Mouse (Mus musculus) heart, postnatal 0 days (tissue): ENCODE results near the gene Rfc4. TPM values are rescaled to one million over a fixed set of nuclear protein-coding genes. Genes with fewer than 3 reads are reported as not detected.

Source experiments
- ATAC-seq: fragments of 200-750 bp; cut with Nextera tagmentation; 2 replicates; pipeline ENCODE4 v1.8.0; 2017; ENCODE audit warnings: low read depth, moderate number of reproducible peaks, moderate library complexity; ENCODE audit not compliant: insufficient read depth
- DNase-seq: peaks from one replicate; pipeline ENCODE4 v3.0.0-alpha.2; 2016; ENCODE audit warnings: low spot score
- H3K27ac ChIP-seq: fragments of 300-500 bp; sonication (generic); 2 replicates; pipeline ENCODE4 v1.5.1; 2014; ENCODE audit warnings: low read depth, mild to moderate bottlenecking
- H3K27me3 ChIP-seq: fragments of 300-500 bp; sonication (generic); 2 replicates; pipeline ENCODE4 v1.6.1; 2014; ENCODE audit warnings: low read length, mixed read lengths; ENCODE audit not compliant: control insufficient read depth, insufficient read depth
- H3K36me3 ChIP-seq: fragments of 300-500 bp; sonication (generic); replicated peaks from 2 replicates; pipeline ENCODE4 v1.6.1; 2014; ENCODE audit warnings: low read length, mixed read lengths; ENCODE audit not compliant: control insufficient read depth, insufficient read depth
- H3K4me1 ChIP-seq: fragments of 300-500 bp; sonication (generic); 2 replicates; pipeline ENCODE4 v1.6.1; 2014; ENCODE audit warnings: antibody characterized with exemption; ENCODE audit not compliant: control insufficient read depth, insufficient read depth
- H3K4me2 ChIP-seq: fragments of 300-500 bp; sonication (generic); 2 replicates; pipeline ENCODE4 v1.6.1; 2014; ENCODE audit warnings: low read depth, mild to moderate bottlenecking, low read length, moderate library complexity
- H3K4me3 ChIP-seq: fragments of 300-500 bp; sonication (generic); 2 replicates; pipeline ENCODE4 v1.5.1; 2014; ENCODE audit warnings: low read depth, low read length
- H3K9ac ChIP-seq: fragments of 300-500 bp; sonication (generic); replicated peaks from 2 replicates; pipeline ENCODE4 v1.6.1; 2014; ENCODE audit warnings: low read depth, low read length, mixed read lengths
- H3K9me3 ChIP-seq: fragments of 300-500 bp; sonication (generic); replicated peaks from 2 replicates; pipeline ENCODE4 v1.6.1; 2016; ENCODE audit warnings: low read length; ENCODE audit not compliant: control insufficient read depth
- CTCF ChIP-seq: IDR thresholded peaks from 2 replicates; pipeline ENCODE4 v1.5.1; 2016; ENCODE audit warnings: antibody characterized with exemption, control low read depth, low read depth
- EP300 ChIP-seq: IDR thresholded peaks from 2 replicates; pipeline ENCODE4 v1.6.1; 2016; ENCODE audit warnings: antibody characterized with exemption, low read depth
- WGBS: fragments of 180-500 bp; shearing (Covaris S2); extraction: QIAGEN DNeasy Blood & Tissue Kit; methylation state at CpG from one replicate; pipeline ENCODE4 v1.1.7; 2014; 5-methylcytosine and 5-hydroxymethylcytosine counted together
- polyA plus RNA-seq: library from polyadenylated mRNA; unstranded; fragments of >200 nt; fragmentation: Nextera tagmentation; extraction: Ambion mirVana; gene quantifications from 2 replicates; pipeline ENCODE4 v1.2.1, GENCODE M21; 2015
- total RNA-seq: library from RNA; depleted of rRNA; stranded (reverse); fragments of >200 nt; gene quantifications from 2 replicates; pipeline ENCODE4 v1.2.3, GENCODE M21; 2014; ENCODE audit warnings: low replicate concordance; rRNA removed

Gene Rfc4
- 16.8 and 27.9 TPM in 2 replicates for total RNA-seq
- polyA plus RNA-seq = 38.1 and 40.6 TPM in 2 replicates

GRCm38 (mm10) chr16:23127673-23128375, at the start of gene Rfc4:
Gene Rfc4 (minus strand): TSS chr16:23127737.
- 0 out of 2 replicates have a peak, but pooled peaks have one; percentile 8 for TF ChIP-seq CTCF
- peak; percentile 21; the same call in 1 of the 2 replicates for TF ChIP-seq EP300
- WGBS = under 1% methylated on average over 48 of the region's 51 CpGs
- Histone ChIP-seq H3K27ac (peak within 1 kb of the TSS; percentile 99), H3K9me3 (no peaks in the 10 kb centered on the region), H3K27me3 (no peaks in the 10 kb centered on the region), H3K36me3 (peaks cover 10% of the 10 kb centered on the region), H3K4me1 (peaks cover 9% of the 10 kb centered on the region), H3K9ac (peak within 1 kb of the TSS; percentile 86), H3K4me3 (peak within 1 kb of the TSS; percentile 81), H3K4me2 (peak within 1 kb of the TSS; percentile 77)
- DNase-seq (peak; percentile 85), ATAC-seq (peak; percentile 93)

GRCm38 (mm10) chr16:23175956-23176355, 48.4 kb upstream of the Rfc4 start:
- Histone ChIP-seq H3K9ac (no peak overlapping the region), H3K27ac (peak overlapping the region; percentile 20; the same call in 1 of the 2 replicates), H3K4me2 (no peak overlapping the region), H3K9me3 (peaks cover 5% of the 10 kb centered on the region; the same call in 1 of the 2 replicates), H3K27me3 (no peaks in the 10 kb centered on the region), H3K36me3 (no peaks in the 10 kb centered on the region), H3K4me1 (peaks cover 5% of the 10 kb centered on the region; the same call in 1 of the 2 replicates), H3K4me3 (no peak overlapping the region)
- ATAC-seq (no peak), DNase-seq (peak; percentile 10)
- TF ChIP-seq CTCF (no peak), EP300 (no peak)
- WGBS = 32% methylated on average over 3 of the region's 3 CpGs

- H3K36me3 ChIP-seq = no peaks in the 10 kb centered on the region
- H3K4me2 ChIP-seq = no peak overlapping the region
- peaks cover 5% of the 10 kb centered on the region; the same call in 1 of the 2 replicates for H3K9me3 ChIP-seq
- no peak overlapping the region for H3K4me3 ChIP-seq
- H3K27me3 ChIP-seq = no peaks in the 10 kb centered on the region
- no peak overlapping the region for H3K9ac ChIP-seq
- WGBS = 69% methylated on average over 5 of the region's 5 CpGs
- H3K4me1 ChIP-seq = peaks cover 5% of the 10 kb centered on the region; the same call in 1 of the 2 replicates
- H3K27ac ChIP-seq = no peak overlapping the region
- TF ChIP-seq CTCF (no peak), EP300 (no peak)
- ATAC-seq (no peak), DNase-seq (no peak)
Observed at GRCm38 (mm10) chr16:23174855-23175254, 47.3 kb upstream of the Rfc4 start.

GRCm38 (mm10) chr16:23173904-23174303, 46.4 kb upstream of the Rfc4 start:
- ATAC-seq (no peak), DNase-seq (no peak)
- Histone ChIP-seq H3K4me3 (no peak overlapping the region), H3K9me3 (peaks cover 5% of the 10 kb centered on the region; the same call in 1 of the 2 replicates), H3K36me3 (no peaks in the 10 kb centered on the region), H3K4me2 (no peak overlapping the region), H3K9ac (no peak overlapping the region), H3K4me1 (peaks cover 5% of the 10 kb centered on the region; the same call in 1 of the 2 replicates), H3K27ac (no peak overlapping the region), H3K27me3 (no peaks in the 10 kb centered on the region)
- WGBS = 83% methylated on average over 5 of the region's 5 CpGs
- no peak for TF ChIP-seq CTCF
- no peak for TF ChIP-seq EP300

DNA sequence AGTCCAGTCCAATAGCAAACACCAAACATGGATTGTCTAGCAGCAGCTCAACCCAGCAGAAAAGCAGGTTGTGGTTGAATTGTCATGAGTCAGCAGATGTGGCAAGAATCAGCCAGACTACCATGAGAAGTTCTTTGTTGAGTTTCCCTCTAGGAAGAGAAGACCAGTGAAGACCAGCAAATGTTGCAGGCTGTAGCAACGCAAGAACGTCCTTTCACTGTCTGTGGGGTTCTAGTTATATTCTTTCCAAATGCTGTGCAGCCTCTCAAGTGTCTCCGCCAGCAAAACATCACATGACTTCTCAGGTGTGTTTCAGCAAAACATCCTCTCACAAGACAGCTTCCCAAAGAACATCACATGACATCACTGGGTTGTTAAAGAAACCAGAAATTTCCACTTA, 43.3 kb upstream of the Rfc4 start:
- Histone ChIP-seq H3K36me3 (no peaks in the 10 kb centered on the region), H3K4me3 (no peak overlapping the region), H3K9me3 (peaks cover 5% of the 10 kb centered on the region; the same call in 1 of the 2 replicates), H3K27ac (no peak overlapping the region), H3K27me3 (no peaks in the 10 kb centered on the region), H3K9ac (no peak overlapping the region), H3K4me1 (no peaks in the 10 kb centered on the region), H3K4me2 (no peak overlapping the region)
- DNase-seq (no peak), ATAC-seq (no peak)
- TF ChIP-seq CTCF (no peak), EP300 (no peak)
- 92% methylated on average over 3 of the region's 3 CpGs for WGBS
